Mouse (Mus musculus) kidney, embryonic 16.5 days (tissue): ENCODE results near the gene Ctbp1. TPM values are rescaled to one million over a fixed set of nuclear protein-coding genes. Genes with fewer than 3 reads are reported as not detected.

ENCODE experiments used
- ATAC-seq: fragments of 200-750 bp; cut with Nextera tagmentation; 2 replicates; pipeline ENCODE4 v1.8.0; 2017; ENCODE audit warnings: moderate TSS enrichment; ENCODE audit not compliant: low FRiP score, low TSS enrichment
- H3K27ac ChIP-seq: fragments of 300-500 bp; sonication (generic); 2 replicates; pipeline ENCODE4 v1.5.1; 2014; ENCODE audit warnings: low read length
- H3K27me3 ChIP-seq: fragments of 300-500 bp; sonication (generic); 2 replicates; pipeline ENCODE4 v1.6.1; 2014; ENCODE audit warnings: low read length, control low read depth, mixed read lengths; ENCODE audit not compliant: insufficient read depth
- H3K36me3 ChIP-seq: fragments of 300-500 bp; sonication (generic); 2 replicates; pipeline ENCODE4 v1.6.1; 2014; ENCODE audit warnings: low read length, control low read depth, mixed read lengths; ENCODE audit not compliant: insufficient read depth
- H3K4me1 ChIP-seq: fragments of 300-500 bp; sonication (generic); 2 replicates; pipeline ENCODE4 v1.6.1; 2014; ENCODE audit warnings: low read length, control low read depth, mixed read lengths; ENCODE audit not compliant: insufficient read depth
- H3K4me2 ChIP-seq: fragments of 300-500 bp; sonication (generic); replicated peaks from 2 replicates; pipeline ENCODE4 v1.6.1; 2014; ENCODE audit warnings: low read depth, low read length
- H3K4me3 ChIP-seq: fragments of 300-500 bp; sonication (generic); 2 replicates; pipeline ENCODE4 v1.5.1; 2014; ENCODE audit warnings: mild to moderate bottlenecking, low read length
- H3K9ac ChIP-seq: fragments of 300-500 bp; sonication (generic); replicated peaks from 2 replicates; pipeline ENCODE4 v1.6.1; 2014; ENCODE audit warnings: low read length
- H3K9me3 ChIP-seq: fragments of 300-500 bp; sonication (generic); 2 replicates; pipeline ENCODE4 v1.6.1; 2016; ENCODE audit warnings: low read length, control low read depth
- WGBS: fragments of 180-500 bp; shearing (Covaris S2); extraction: QIAGEN DNeasy Blood & Tissue Kit; methylation state at CpG from one replicate; pipeline ENCODE4 v1.1.7; 2014; 5-methylcytosine and 5-hydroxymethylcytosine counted together
- polyA plus RNA-seq: library from polyadenylated mRNA; unstranded; fragments of >200 nt; fragmentation: Nextera tagmentation; extraction: Ambion mirVana; gene quantifications from 2 replicates; pipeline ENCODE4 v1.2.1, GENCODE M21; 2015

Ctbp1 gene
- polyA plus RNA-seq, 1 experiment from 2014 or later = 350 TPM

- Histone ChIP-seq H3K9me3 (no peaks in the 10 kb centered on the region), H3K36me3 (no peaks in the 10 kb centered on the region), H3K4me1 (peaks cover 9% of the 10 kb centered on the region), H3K9ac (no peak overlapping the region), H3K4me2 (no peak overlapping the region), H3K27me3 (no peaks in the 10 kb centered on the region), H3K4me3 (no peak overlapping the region), H3K27ac (no peak overlapping the region)
- WGBS = 78% methylated on average over 13 of the region's 13 CpGs
- ATAC-seq = no peak
These were observed 72.2 kb downstream of the Ctbp1 start for GRCm38 (mm10) chr5:33202516-33203170.

GRCm38 (mm10) chr5:33201697-33202096 lies 73.1 kb downstream of the Ctbp1 start:
- Histone ChIP-seq H3K27ac (no peak overlapping the region), H3K36me3 (no peaks in the 10 kb centered on the region), H3K9me3 (no peaks in the 10 kb centered on the region), H3K4me1 (peaks cover 9% of the 10 kb centered on the region), H3K4me3 (no peak overlapping the region), H3K27me3 (no peaks in the 10 kb centered on the region), H3K4me2 (no peak overlapping the region), H3K9ac (no peak overlapping the region)
- 62% methylated on average over 13 of the region's 13 CpGs for WGBS
- ATAC-seq = no peak

GRCm38 (mm10) chr5:33200071-33200470 lies 74.7 kb downstream of the Ctbp1 start:
- Histone ChIP-seq H3K4me1 (peaks cover 9% of the 10 kb centered on the region), H3K36me3 (no peaks in the 10 kb centered on the region), H3K27ac (no peak overlapping the region), H3K4me2 (no peak overlapping the region), H3K4me3 (no peak overlapping the region), H3K9me3 (no peaks in the 10 kb centered on the region), H3K9ac (no peak overlapping the region), H3K27me3 (no peaks in the 10 kb centered on the region)
- no peak for ATAC-seq
- 13% methylated on average over 1 of the region's 1 CpGs for WGBS

Other genes starting within 250 kb of the Ctbp1 start
- 18.3 and 20.8 TPM in 2 replicates for gene Slc5a1, start 170.8 kb downstream of the Ctbp1 start, polyA plus RNA-seq
- 7.9 and 10.9 TPM in 2 replicates for gene Spon2, start 56.5 kb downstream of the Ctbp1 start, polyA plus RNA-seq
- gene Maea, start 60.5 kb upstream of the Ctbp1 start, polyA plus RNA-seq = 152 and 154 TPM in 2 replicates
- gene Uvssa, start 103.6 kb upstream of the Ctbp1 start, polyA plus RNA-seq = 9.2 and 9.5 TPM in 2 replicates
- gene Nkx1-1, start 159.0 kb upstream of the Ctbp1 start, polyA plus RNA-seq = not detected in 2 replicates